Comparison of ENCODE assay signal across 16 mouse cellular contexts in the genomic region with DNA sequence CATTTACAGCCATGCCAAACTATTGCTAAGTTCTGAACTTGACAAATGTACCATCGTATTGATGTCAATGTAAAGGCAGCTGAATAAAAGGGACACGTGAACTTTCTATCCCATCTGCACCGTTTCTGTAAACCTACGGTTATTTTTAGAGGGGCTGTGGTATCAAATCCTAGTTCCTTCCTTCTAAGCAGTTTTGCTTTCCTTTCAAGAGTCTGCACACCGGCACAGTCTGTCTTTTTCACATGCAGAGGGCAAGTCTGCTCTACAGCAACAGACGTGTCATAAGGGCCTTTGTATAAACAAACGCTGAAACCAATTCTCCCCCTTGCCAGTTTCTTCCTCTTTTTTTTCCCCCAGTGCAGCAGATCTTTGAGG. TPM values are rescaled to one million over a fixed set of nuclear protein-coding genes. Genes with fewer than 3 reads are reported as not detected.
DNase-seq lines count a peak whose midpoint lies in the region; ATAC-seq and TF ChIP-seq lines count a peak whose summit lies in the region.
"Had no signal": no experiment of that assay in that cellular context is flagged by ENCODE, and none has a peak within 500 bp of the region (broad histone marks: within the 10 kb centered on the region; RNA-seq: fewer than 3 reads in every experiment).

No protein-coding gene starts in this region.

- H3K4me1 ChIP-seq in embryonic facial prominence, embryonic 14.5 days (ENCODE audit: control insufficient read depth, insufficient read depth, low read length), result no peaks in the 10 kb centered on the region
- no peaks in the 10 kb centered on the region for H3K4me1 ChIP-seq in embryonic facial prominence, embryonic 10.5 days
- peaks cover 6% of the 10 kb centered on the region; the same call in 1 of the 2 replicates for H3K4me1 ChIP-seq in thymus, adult 2 months (replicated peaks; ENCODE audit: control insufficient read depth, insufficient read depth, low read length)
- H3K4me1 ChIP-seq in stomach, postnatal 0 days (replicated peaks; ENCODE audit: control insufficient read depth, insufficient read depth), result no peaks in the 10 kb centered on the region
- H3K4me1 ChIP-seq in hindbrain, embryonic 10.5 days (replicated peaks), result no peaks in the 10 kb centered on the region
- H3K4me1 ChIP-seq: embryonic facial prominence, embryonic 13.5 days had no signal

- H3K4me3 ChIP-seq in embryonic facial prominence, embryonic 14.5 days (ENCODE audit: low read depth, low read length), result no peak overlapping the region
- H3K4me3 ChIP-seq in embryonic facial prominence, embryonic 10.5 days, result no peak overlapping the region
- no peak overlapping the region for H3K4me3 ChIP-seq in thymus, adult 2 months (ENCODE audit: control insufficient read depth, insufficient read depth, low read length)
- no peak overlapping the region for H3K4me3 ChIP-seq in macrophage (ENCODE audit: inconsistent target)
- no peak overlapping the region for H3K4me3 ChIP-seq in stomach, postnatal 0 days (ENCODE audit: low read depth, low read length)
- no peak overlapping the region for H3K4me3 ChIP-seq in hindbrain, embryonic 10.5 days
- H3K4me3 ChIP-seq: embryonic facial prominence, embryonic 13.5 days had no signal

- peaks cover 7% of the 10 kb centered on the region for H3K36me3 ChIP-seq in embryonic facial prominence, embryonic 14.5 days (ENCODE audit: control insufficient read depth, insufficient read depth, low read length)
- peaks cover 13% of the 10 kb centered on the region for H3K36me3 ChIP-seq in embryonic facial prominence, embryonic 10.5 days (replicated peaks)
- H3K36me3 ChIP-seq in thymus, adult 2 months (ENCODE audit: control insufficient read depth, insufficient read depth, low read length), result no peaks in the 10 kb centered on the region
- no peaks in the 10 kb centered on the region for H3K36me3 ChIP-seq in macrophage (ENCODE audit: inconsistent target)
- H3K36me3 ChIP-seq in stomach, postnatal 0 days (ENCODE audit: control insufficient read depth, insufficient read depth, low read length), result no peaks in the 10 kb centered on the region
- H3K36me3 ChIP-seq in hindbrain, embryonic 10.5 days, result peaks cover 17% of the 10 kb centered on the region

- TF ChIP-seq CTCF in thymus, adult 2 months (IDR thresholded peaks at IDR 0.05; ENCODE audit: borderline replicate concordance, control insufficient read depth, extremely low read depth, insufficient read depth, low read length, poor library complexity), result no peak
- no peak for TF ChIP-seq CTCF in stomach, postnatal 0 days (IDR thresholded peaks at IDR 0.05; ENCODE audit: low read depth)

- H3K79me2 ChIP-seq in macrophage (ENCODE audit: inconsistent target), result peaks cover 1% of the 10 kb centered on the region; the same call in 1 of the 2 replicates

- no peak overlapping the region for H3K4me2 ChIP-seq in embryonic facial prominence, embryonic 14.5 days (ENCODE audit: low read depth, low read length)
- no peak overlapping the region; the same call in 1 of the 2 replicates for H3K4me2 ChIP-seq in stomach, postnatal 0 days (replicated peaks; ENCODE audit: low read depth)
- H3K4me2 ChIP-seq: embryonic facial prominence, embryonic 13.5 days; lung, embryonic 14.5 days had no signal

- no peak for ATAC-seq in embryonic facial prominence, embryonic 14.5 days (ENCODE audit: low read depth)
- ATAC-seq in stomach, postnatal 0 days (ENCODE audit: low FRiP score, low TSS enrichment), result no peak
- ATAC-seq: forebrain, embryonic 14.5 days; hindbrain, postnatal 0 days had no signal

- no peaks in the 10 kb centered on the region for H3K27me3 ChIP-seq in embryonic facial prominence, embryonic 14.5 days (replicated peaks; ENCODE audit: control insufficient read depth, insufficient read depth, low read length)
- no peaks in the 10 kb centered on the region for H3K27me3 ChIP-seq in embryonic facial prominence, embryonic 10.5 days (replicated peaks; ENCODE audit: low read depth, poor library complexity, severe bottlenecking)
- H3K27me3 ChIP-seq in thymus, adult 2 months (ENCODE audit: control insufficient read depth, insufficient read depth, low read length), result no peaks in the 10 kb centered on the region
- no peaks in the 10 kb centered on the region for H3K27me3 ChIP-seq in stomach, postnatal 0 days (ENCODE audit: control insufficient read depth, insufficient read depth, low read length)
- no peaks in the 10 kb centered on the region for H3K27me3 ChIP-seq in hindbrain, embryonic 10.5 days (ENCODE audit: insufficient read depth, poor library complexity, severe bottlenecking)
- H3K27me3 ChIP-seq: embryonic facial prominence, embryonic 13.5 days had no signal

- 58% methylated on average over 7 of the region's 7 CpGs for WGBS in embryonic facial prominence, embryonic 14.5 days
- WGBS in embryonic facial prominence, embryonic 10.5 days, result 77% methylated on average over 7 of the region's 7 CpGs
- 1% methylated on average over 7 of the region's 7 CpGs for WGBS in thymus, adult 2 months
- 0% methylated on average over 7 of the region's 7 CpGs for WGBS in macrophage (ENCODE audit: missing documents)
- 33% methylated on average over 7 of the region's 7 CpGs for WGBS in stomach, postnatal 0 days
- 81% methylated on average over 7 of the region's 7 CpGs for WGBS in hindbrain, embryonic 10.5 days

- peak; percentile 16 for DNase-seq in embryonic facial prominence, embryonic 14.5 days (ENCODE audit: low spot score)
- no peak for DNase-seq in embryonic facial prominence, embryonic 10.5 days (ENCODE audit: low spot score)
- DNase-seq in thymus, postnatal 0 days (ENCODE audit: low spot score), result peak; percentile 30
- no peak for DNase-seq in thymus, adult 2 months
- DNase-seq in stomach, postnatal 0 days (ENCODE audit: low spot score), result no peak
- no peak for DNase-seq in hindbrain, embryonic 10.5 days (ENCODE audit: low spot score)
- no peak for DNase-seq in layer of hippocampus, postnatal 10 days (ENCODE audit: low spot score in 2 of 2)
- DNase-seq: adrenal gland, postnatal 10 days; cerebellum, adult 11 months; gastrocnemius, postnatal 14 days; kidney, postnatal 4 days; lung, embryonic 14.5 days had no signal

- H3K27ac ChIP-seq in embryonic facial prominence, embryonic 14.5 days (replicated peaks; ENCODE audit: low read depth, low read length), result no peak overlapping the region
- no peak overlapping the region for H3K27ac ChIP-seq in embryonic facial prominence, embryonic 10.5 days (replicated peaks)
- no peak overlapping the region; the same call in 1 of the 2 replicates for H3K27ac ChIP-seq in thymus, adult 2 months (ENCODE audit: control insufficient read depth, insufficient read depth, low read length)
- peak overlapping the region; percentile 69 for H3K27ac ChIP-seq in macrophage
- 0 out of 2 replicates have a peak overlapping the region, but pooled peaks have one; percentile 30 for H3K27ac ChIP-seq in stomach, postnatal 0 days (replicated peaks)
- H3K27ac ChIP-seq in hindbrain, embryonic 10.5 days, result no peak overlapping the region
- H3K27ac ChIP-seq: embryonic facial prominence, embryonic 13.5 days; hindbrain, postnatal 0 days had no signal

- no peaks in the 10 kb centered on the region for H3K9me3 ChIP-seq in embryonic facial prominence, embryonic 14.5 days (ENCODE audit: control insufficient read depth, low read length)
- no peaks in the 10 kb centered on the region for H3K9me3 ChIP-seq in embryonic facial prominence, embryonic 10.5 days
- H3K9me3 ChIP-seq in stomach, postnatal 0 days (ENCODE audit: control insufficient read depth, low read length), result no peaks in the 10 kb centered on the region
- no peaks in the 10 kb centered on the region for H3K9me3 ChIP-seq in hindbrain, embryonic 10.5 days
- H3K9me3 ChIP-seq: embryonic facial prominence, embryonic 13.5 days had no signal

- no peak for TF ChIP-seq POLR2A in thymus, adult 2 months (IDR thresholded peaks at IDR 0.05; ENCODE audit: control insufficient read depth, extremely low read depth, insufficient read depth, low read length, poor library complexity)

- no peak overlapping the region for H3K9ac ChIP-seq in embryonic facial prominence, embryonic 14.5 days (ENCODE audit: low read depth, low read length)
- H3K9ac ChIP-seq in stomach, postnatal 0 days (ENCODE audit: low read length), result no peak overlapping the region
- H3K9ac ChIP-seq: embryonic facial prominence, embryonic 13.5 days; lung, embryonic 14.5 days had no signal

- TF ChIP-seq EP300 in stomach, postnatal 0 days (optimal IDR thresholded peaks at IDR 0.05), result no peak

RNA-seq across cellular contexts. Expression of a gene that starts 9.0 kb away (rescaled TPM):
- 52.8 and 54.6 TPM in 2 replicates for polyA plus RNA-seq in embryonic facial prominence, embryonic 14.5 days (2014; fragmentation: Nextera tagmentation; extraction: Ambion mirVana)
- polyA plus RNA-seq in embryonic facial prominence, embryonic 10.5 days (2016; fragmentation: Nextera tagmentation; extraction: Ambion mirVana), result 57.4 and 58.9 TPM in 2 replicates
- polyA plus RNA-seq in thymus, postnatal 0 days (2015; fragmentation: Nextera tagmentation; extraction: Ambion mirVana), result 46.6 and 46.7 TPM in 2 replicates
- polyA plus RNA-seq in thymus, adult 2 months (2012; rRNA removed), result 13.0 and 14.1 TPM in 2 replicates
- total RNA-seq in macrophage (2018; cell fraction: chromatin; rRNA removed), result 10 to 100 TPM; 16.0 to 58.2 (median 41.9) TPM
- total RNA-seq in macrophage (2018; cell fraction: cytosol; rRNA removed), result 10 to 100 TPM; 32.8 to 57.1 (median 42.2) TPM
- 10 to 100 TPM; 18.6 to 55.1 (median 34.3) TPM for total RNA-seq in macrophage (2018; cell fraction: nucleus; rRNA removed)
- polyA plus RNA-seq in macrophage (2018), result 43.6 to 76.2 TPM (median 51.3 TPM) in 3 replicates
- 28.4 and 29.7 TPM in 2 replicates for polyA plus RNA-seq in stomach, postnatal 0 days (2015; fragmentation: Nextera tagmentation; extraction: Ambion mirVana)
- 48.3 and 55.6 TPM in 2 replicates for polyA plus RNA-seq in hindbrain, embryonic 10.5 days (2016; fragmentation: Nextera tagmentation; extraction: Ambion mirVana)
- 10 to 100 TPM; 40.1 to 43.9 TPM for total RNA-seq in layer of hippocampus, postnatal 10 days (2021)

RNA-seq across cellular contexts. Expression of a gene that starts 9.1 kb away (rescaled TPM):
- 176 and 184 TPM in 2 replicates for polyA plus RNA-seq in embryonic facial prominence, embryonic 14.5 days (2014; fragmentation: Nextera tagmentation; extraction: Ambion mirVana)
- 144 and 146 TPM in 2 replicates for polyA plus RNA-seq in embryonic facial prominence, embryonic 10.5 days (2016; fragmentation: Nextera tagmentation; extraction: Ambion mirVana)
- polyA plus RNA-seq in thymus, postnatal 0 days (2015; fragmentation: Nextera tagmentation; extraction: Ambion mirVana), result 129 and 134 TPM in 2 replicates
- polyA plus RNA-seq in thymus, adult 2 months (2012; rRNA removed), result 33.9 and 38.1 TPM in 2 replicates
- total RNA-seq in macrophage (2018; cell fraction: chromatin; rRNA removed), result 100 to 1,000 TPM in 2 of 26 experiments, 10 to 100 TPM in 23, 1 to 10 TPM in 1; 9.3 to 138 (median 41.8) TPM
- 100 to 1,000 TPM; 173 to 535 (median 285) TPM for total RNA-seq in macrophage (2018; cell fraction: cytosol; rRNA removed)
- total RNA-seq in macrophage (2018; cell fraction: nucleus; rRNA removed), result 100 to 1,000 TPM in 15 of 26 experiments, 10 to 100 TPM in 11; 28.5 to 350 (median 129) TPM
- polyA plus RNA-seq in macrophage (2018), result 104 to 207 TPM (median 148 TPM) in 3 replicates
- 166 and 175 TPM in 2 replicates for polyA plus RNA-seq in stomach, postnatal 0 days (2015; fragmentation: Nextera tagmentation; extraction: Ambion mirVana)
- polyA plus RNA-seq in hindbrain, embryonic 10.5 days (2016; fragmentation: Nextera tagmentation; extraction: Ambion mirVana), result 122 and 141 TPM in 2 replicates
- total RNA-seq in layer of hippocampus, postnatal 10 days (2021), result 10 to 100 TPM; 31.4 to 33.0 TPM

RNA-seq across cellular contexts. Expression of a gene that starts 59.8 kb away (rescaled TPM):
- polyA plus RNA-seq in embryonic facial prominence, embryonic 14.5 days (2014; fragmentation: Nextera tagmentation; extraction: Ambion mirVana), result 25.9 and 26.1 TPM in 2 replicates
- 13.5 and 15.4 TPM in 2 replicates for polyA plus RNA-seq in embryonic facial prominence, embryonic 10.5 days (2016; fragmentation: Nextera tagmentation; extraction: Ambion mirVana)
- polyA plus RNA-seq in thymus, postnatal 0 days (2015; fragmentation: Nextera tagmentation; extraction: Ambion mirVana), result 17.8 and 24.8 TPM in 2 replicates
- 36.6 and 41.4 TPM in 2 replicates for polyA plus RNA-seq in thymus, adult 2 months (2012; rRNA removed)
- total RNA-seq in macrophage (2018; cell fraction: chromatin; rRNA removed), result 10 to 100 TPM; 12.7 to 78.8 (median 48.8) TPM
- 100 to 1,000 TPM; 133 to 241 (median 169) TPM for total RNA-seq in macrophage (2018; cell fraction: cytosol; rRNA removed)
- 100 to 1,000 TPM in 18 of 26 experiments, 10 to 100 TPM in 8; 47.0 to 205 (median 120) TPM for total RNA-seq in macrophage (2018; cell fraction: nucleus; rRNA removed)
- polyA plus RNA-seq in macrophage (2018), result 154 to 176 TPM (median 162 TPM) in 3 replicates
- polyA plus RNA-seq in stomach, postnatal 0 days (2015; fragmentation: Nextera tagmentation; extraction: Ambion mirVana), result 13.1 and 13.5 TPM in 2 replicates
- 16.5 TPM in 2 replicates for polyA plus RNA-seq in hindbrain, embryonic 10.5 days (2016; fragmentation: Nextera tagmentation; extraction: Ambion mirVana)
- total RNA-seq in layer of hippocampus, postnatal 10 days (2021), result 100 to 1,000 TPM; 168 to 170 TPM

Comparison
In these comparisons a context has a peak if more than half of its experiments do, and no peak if none do; other contexts are left out.
1. DNase-seq: peak in embryonic facial prominence, embryonic 14.5 days (single experiment) and thymus, postnatal 0 days (single experiment); none in embryonic facial prominence, embryonic 10.5 days (single experiment), thymus, adult 2 months (single experiment), stomach, postnatal 0 days (single experiment), hindbrain, embryonic 10.5 days (single experiment) and layer of hippocampus, postnatal 10 days (0 of 2).
2. H3K27ac ChIP-seq: peak in macrophage (single experiment) and stomach, postnatal 0 days (single experiment); none in embryonic facial prominence, embryonic 14.5 days (single experiment), embryonic facial prominence, embryonic 10.5 days (single experiment), thymus, adult 2 months (single experiment) and hindbrain, embryonic 10.5 days (single experiment).